Mouse (Mus musculus) large intestine, adult 2 months (tissue): ENCODE results near the gene Slc35b3. TPM values are rescaled to one million over a fixed set of nuclear protein-coding genes. Genes with fewer than 3 reads are reported as not detected.

Experiments used
- DNase-seq: peaks from one replicate; pipeline ENCODE4 v3.0.0-alpha.2; 2012; ENCODE audit warnings: low read depth, low spot score
- WGBS: fragments of 180-500 bp; shearing (Covaris S2); methylation state at CpG from one replicate; pipeline ENCODE4 v1.1.7; 2018; 5-methylcytosine and 5-hydroxymethylcytosine counted together
- polyA plus RNA-seq: library from polyadenylated mRNA; depleted of rRNA; stranded (reverse); fragments of >200 nt; gene quantifications from 2 replicates; pipeline ENCODE4 v1.2.3, GENCODE M21; 2012

Gene Slc35b3
- polyA plus RNA-seq, 1 experiment = 30.7 TPM

GRCm38 (mm10) chr13:38941786-38942185 lies 18.9 kb downstream of the Slc35b3 start:
- no peak for DNase-seq
- 68% methylated on average over 4 of the region's 4 CpGs for WGBS

GRCm38 (mm10) chr13:38941280-38941679 lies 19.4 kb downstream of the Slc35b3 start:
- 58% methylated on average over 19 of the region's 19 CpGs for WGBS
- no peak for DNase-seq

- 86% methylated on average over 2 of the region's 2 CpGs for WGBS
- no peak for DNase-seq
Measured at GRCm38 (mm10) chr13:38938433-38938832, 22.2 kb downstream of the Slc35b3 start.

GRCm38 (mm10) chr13:38936860-38937471 lies 23.7 kb downstream of the Slc35b3 start:
- no peak for DNase-seq
- 81% methylated on average over 10 of the region's 10 CpGs for WGBS

GRCm38 (mm10) chr13:38935856-38936446 lies 24.7 kb downstream of the Slc35b3 start:
- no peak for DNase-seq
- WGBS = 95% methylated on average over 10 of the region's 10 CpGs

- 38% methylated on average over 15 of the region's 15 CpGs for WGBS
Measured at GRCm38 (mm10) chr13:38929843-38930578, 30.7 kb downstream of the Slc35b3 start.

GRCm38 (mm10) chr13:38922676-38923075 lies 38.0 kb downstream of the Slc35b3 start:
- DNase-seq = no peak
- 70% methylated on average over 3 of the region's 3 CpGs for WGBS

More at GRCm38 (mm10) chr13:38929843-38930578, 30.7 kb downstream of the Slc35b3 start:
- DNase-seq = peak; percentile 83

GRCm38 (mm10) chr13:38921306-38921705 lies 39.4 kb downstream of the Slc35b3 start:
- no peak for DNase-seq
- WGBS = 77% methylated on average over 1 of the region's 1 CpGs

- no peak for DNase-seq
- WGBS = 60% methylated on average over 9 of the region's 9 CpGs
Measured at GRCm38 (mm10) chr13:38918188-38918885, 42.3 kb downstream of the Slc35b3 start.

- 72% methylated on average over 5 of the region's 5 CpGs for WGBS
- DNase-seq = no peak
Measured at GRCm38 (mm10) chr13:38917556-38917955, 43.1 kb downstream of the Slc35b3 start.

GRCm38 (mm10) chr13:38914771-38915170 lies 45.9 kb downstream of the Slc35b3 start:
- 89% methylated on average over 6 of the region's 6 CpGs for WGBS
- DNase-seq = no peak

- no peak for DNase-seq
- 52% methylated on average over 3 of the region's 3 CpGs for WGBS
Measured at GRCm38 (mm10) chr13:38892364-38892763, 68.3 kb downstream of the Slc35b3 start.
